Mouse (Mus musculus): Measurements from ENCODE around the gene Zfp697.
"Not testable (repeated sequence)": the region's sequence is repeated elsewhere in the genome, so short reads cannot be mapped to it uniquely, and the experiment has no call there.

Zfp697 gene

DNA sequence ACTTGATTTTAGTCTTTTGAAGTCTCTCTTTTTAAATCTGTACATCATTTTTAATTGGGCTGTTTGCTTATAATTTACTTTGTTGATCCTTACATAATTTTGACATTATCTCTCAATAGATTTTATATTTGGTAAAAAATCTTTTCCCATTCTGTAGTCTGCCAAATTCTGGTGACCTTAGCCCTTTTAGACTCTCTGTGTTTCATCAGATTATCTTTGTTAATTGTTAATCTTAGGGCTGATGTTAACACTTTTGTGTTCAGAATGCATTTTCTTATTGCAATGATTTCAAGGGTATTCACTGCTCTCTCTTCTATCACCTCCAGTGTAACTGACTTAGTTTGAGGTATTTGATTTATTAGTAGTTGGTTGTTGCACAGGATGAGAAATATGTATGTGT, 338.5 kb downstream of the Zfp697 start:
- DNase-seq, result no peak

- no peak for DNase-seq
These were observed 342.1 kb downstream of the Zfp697 start, which contains the start of gene Hsd3b2 for GRCm38 (mm10) chr3:98724376-98724775. Hsd3b2 (minus strand) TSS chr3:98724543.

DNA sequence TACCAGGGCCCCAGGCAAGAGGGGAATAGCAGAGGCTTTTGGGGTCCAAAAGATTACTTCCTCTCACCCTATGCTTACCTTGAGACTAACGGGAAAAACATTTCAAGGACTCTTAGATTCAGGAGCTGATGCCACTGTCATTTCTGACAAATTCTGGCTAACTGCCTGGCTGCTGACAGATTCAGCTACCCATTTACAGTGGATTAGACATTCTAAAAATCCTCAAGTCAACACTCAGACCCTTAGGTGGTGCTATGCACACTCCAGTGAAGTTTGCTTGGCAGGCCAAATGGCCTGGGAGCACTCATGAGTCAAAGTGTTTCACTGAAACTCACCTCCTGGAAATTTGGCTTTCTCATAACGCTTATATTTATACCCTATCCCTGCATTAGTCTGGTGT, 344.0 kb downstream of the Zfp697 start:
- DNase-seq, result no peak

- no peak for DNase-seq
These were observed 351.5 kb downstream of the Zfp697 start for GRCm38 (mm10) chr3:98733724-98734123.

DNA sequence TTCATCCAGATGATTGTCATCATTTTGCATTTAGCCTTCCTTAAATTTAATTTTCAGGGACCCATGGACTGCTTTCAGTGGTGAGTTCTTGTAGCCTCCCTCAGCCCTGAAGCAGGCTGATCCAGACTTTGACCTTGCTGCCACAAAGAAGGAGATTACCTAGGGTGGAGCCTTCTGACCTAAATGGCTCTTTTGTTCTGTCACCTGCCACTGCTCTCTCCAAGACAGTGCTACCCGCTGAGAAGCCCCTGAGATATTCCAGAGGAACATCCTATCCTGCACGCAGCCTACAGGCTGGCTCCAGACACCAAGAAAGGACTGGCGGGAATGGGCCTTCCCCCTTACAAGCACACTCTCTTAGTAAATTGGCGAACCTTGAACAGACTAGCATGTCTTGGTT, 352.1 kb downstream of the Zfp697 start:
- no peak for DNase-seq

GRCm38 (mm10) chr3:98741043-98741442, 358.8 kb downstream of the Zfp697 start:
- not testable (repeated sequence) for DNase-seq

- DNase-seq, result no peak
These were observed 369.9 kb downstream of the Zfp697 start for GRCm38 (mm10) chr3:98752171-98752570.

DNA sequence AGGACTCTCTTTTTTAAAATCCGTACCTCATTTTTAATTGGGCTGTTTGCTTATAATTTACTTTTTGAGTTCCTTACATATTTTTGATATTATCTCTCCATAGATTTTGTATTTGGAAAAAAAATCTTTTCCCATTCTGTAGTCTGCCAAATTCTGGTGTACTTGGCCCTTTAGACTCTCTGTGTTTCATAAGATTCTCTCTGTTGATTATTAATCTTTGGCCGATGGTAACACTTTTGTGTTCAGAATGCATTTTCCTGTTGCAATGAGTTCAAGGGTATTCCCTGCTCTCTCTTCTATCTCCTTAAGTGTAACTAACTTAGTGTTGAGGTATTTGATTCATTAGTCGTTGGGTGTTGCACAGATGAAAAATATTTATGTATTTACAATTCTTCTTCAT, 374.6 kb downstream of the Zfp697 start:
- DNase-seq, result no peak

GRCm38 (mm10) chr3:98764155-98764554, 381.9 kb downstream of the Zfp697 start:
- DNase-seq, result no peak

DNA sequence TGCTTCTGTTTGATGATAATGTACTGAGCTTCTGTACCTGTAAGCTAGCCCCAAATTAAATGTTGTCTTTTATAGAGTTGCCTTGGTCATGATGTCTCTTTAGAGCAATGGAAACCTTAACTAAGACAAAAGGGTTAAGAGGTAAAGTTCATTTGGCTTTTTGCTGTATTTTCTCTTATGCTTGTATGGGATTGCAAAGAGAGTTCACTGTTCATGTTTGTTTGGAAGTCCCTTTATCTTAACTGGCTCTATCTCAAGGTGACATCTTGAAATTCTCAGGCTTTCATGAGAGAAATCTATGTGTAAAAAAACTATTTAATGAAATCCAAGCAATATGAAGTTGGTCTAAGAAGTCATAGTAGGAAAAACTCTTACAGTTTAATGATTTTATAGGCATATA, 398.7 kb downstream of the Zfp697 start:
- no peak for DNase-seq

DNA sequence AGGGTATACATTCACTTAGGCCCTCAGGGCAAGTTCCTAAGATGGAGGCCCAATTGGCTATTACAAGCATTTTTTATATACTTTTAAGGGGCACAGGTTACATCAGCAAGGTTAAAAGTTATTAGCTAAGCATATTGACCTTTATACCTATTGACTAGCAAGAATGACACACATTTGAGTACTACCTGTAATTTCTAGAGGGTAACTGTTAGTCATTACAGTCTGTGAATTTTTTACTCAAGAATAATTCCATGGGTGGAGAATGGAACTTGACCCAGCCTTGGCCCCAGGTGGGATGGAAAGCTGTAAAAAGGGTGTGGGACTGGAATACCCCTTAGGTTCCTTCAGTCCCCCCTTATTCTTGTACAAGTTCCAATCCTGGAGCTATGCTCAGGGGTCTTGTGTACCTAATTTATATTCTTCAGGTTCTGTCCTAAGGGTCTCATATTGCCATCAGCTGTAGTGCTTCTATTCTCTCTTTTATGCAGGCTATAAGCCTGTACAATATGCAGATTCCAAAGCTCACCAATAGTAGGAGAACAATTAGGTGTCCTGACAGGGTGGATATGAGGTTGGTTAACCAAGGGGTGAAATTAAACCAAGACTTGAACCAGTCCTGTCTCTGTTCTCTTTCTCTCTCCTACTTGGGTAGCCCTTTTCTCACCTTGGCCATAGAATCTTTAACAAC, 400.1 kb downstream of the Zfp697 start:
- DNase-seq, result no peak

GRCm38 (mm10) chr3:98786551-98786950, 404.3 kb downstream of the Zfp697 start:
- DNase-seq, result no peak
